ENCODE assay signal across 9 mouse cellular contexts in the genomic region with DNA sequence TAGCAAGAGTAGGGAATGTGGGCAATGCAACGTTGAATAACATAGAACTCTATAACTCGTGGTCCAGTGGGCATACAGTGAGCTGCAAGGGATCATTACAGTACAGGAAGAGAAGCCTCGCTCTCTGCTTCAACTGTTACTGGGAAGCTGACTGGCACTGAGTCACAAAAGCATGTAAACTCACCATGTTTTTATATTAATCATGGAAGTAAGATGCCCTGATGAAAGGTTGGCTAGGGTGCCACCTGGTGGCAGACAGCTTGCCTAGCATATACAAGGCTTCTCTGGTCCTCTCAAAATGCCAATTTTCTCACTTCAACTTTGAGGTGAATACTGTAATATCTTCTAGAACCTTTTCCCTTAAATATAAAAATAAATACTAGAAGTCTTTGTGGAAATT. TPM values are rescaled to one million over a fixed set of nuclear protein-coding genes. Genes with fewer than 3 reads are reported as not detected.
DNase-seq lines count a peak whose midpoint lies in the region; ATAC-seq and TF ChIP-seq lines count a peak whose summit lies in the region.
"Had no signal": no experiment of that assay in that cellular context is flagged by ENCODE, and none has a peak within 500 bp of the region (broad histone marks: within the 10 kb centered on the region; RNA-seq: fewer than 3 reads in every experiment).

No protein-coding gene starts in this region.

- H3K9ac ChIP-seq in ES-E14 (ENCODE audit: insufficient read depth, low read depth, low read length, poor library complexity, severe bottlenecking), result no peak overlapping the region
- no peak overlapping the region for H3K9ac ChIP-seq in midbrain, embryonic 13.5 days (replicated peaks)
- H3K9ac ChIP-seq: neural tube, embryonic 12.5 days had no signal

- H3K4me3 ChIP-seq in ES-E14 (ENCODE audit: insufficient read depth in 1 of 2, low read depth in 1 of 2, low read length in 2 of 2, poor library complexity in 1 of 2, severe bottlenecking in 1 of 2), result no peak overlapping the region
- no peak overlapping the region for H3K4me3 ChIP-seq in gastrocnemius, adult 2 months
- no peak overlapping the region for H3K4me3 ChIP-seq in midbrain, embryonic 13.5 days (replicated peaks)
- H3K4me3 ChIP-seq: neural tube, embryonic 12.5 days had no signal

- H3K36me3 ChIP-seq in ES-E14 (ENCODE audit: control insufficient read depth, insufficient read depth, low read length, poor library complexity, severe bottlenecking), result peaks cover 6% of the 10 kb centered on the region
- H3K36me3 ChIP-seq in midbrain, embryonic 13.5 days, result peaks cover 8% of the 10 kb centered on the region; the same call in 1 of the 2 replicates

- in situ Hi-C loops in ES-E14 (cut with MboI; ENCODE audit: low sequenced_read_pairs in 2 of 2, unreplicated experiment in 2 of 2), result loop anchor here in 1 of 2 experiments (5.0 kb wide), 1 partner anchor 59 kb away; no protein-coding TSS in a partner anchor

- DNase-seq in kidney, adult 9 months, result peak; percentile 61
- no peak for DNase-seq in kidney, adult 11 months
- DNase-seq in ES-E14 (ENCODE audit: low read depth, low spot score), result no peak
- DNase-seq in cerebellum, adult 18-20 months, result peak; percentile 63 to 67
- peak; percentile 62 for DNase-seq in gastrocnemius, adult 2 months
- peak; percentile 27 for DNase-seq in layer of hippocampus, adult 9-11 months
- DNase-seq in spleen, postnatal 4 days (ENCODE audit: low spot score in 2 of 2), result peak; percentile 24 to 71

- TF ChIP-seq CTCF in gastrocnemius, adult 2 months (IDR thresholded peaks at IDR 0.05), result peak; percentile 97; the same call in 1 of the 2 replicates

- no peak overlapping the region for H3K27ac ChIP-seq in ES-E14 (ENCODE audit: insufficient read depth, low read depth, low read length, poor library complexity, severe bottlenecking)
- H3K27ac ChIP-seq in gastrocnemius, adult 2 months, result no peak overlapping the region
- H3K27ac ChIP-seq in midbrain, embryonic 13.5 days, result no peak overlapping the region
- H3K27ac ChIP-seq: neural tube, embryonic 12.5 days had no signal

- ATAC-seq in midbrain, embryonic 13.5 days, result peak; percentile 58

- H3K4me1 ChIP-seq in ES-E14 (ENCODE audit: control insufficient read depth in 2 of 2, insufficient read depth in 2 of 2, low read length in 2 of 2, poor library complexity in 1 of 2), result peaks cover 0 to 6% of the 10 kb centered on the region in 2 experiments; a peak in 1 of 4 replicates
- no peaks in the 10 kb centered on the region for H3K4me1 ChIP-seq in midbrain, embryonic 13.5 days (replicated peaks)
- H3K4me1 ChIP-seq: neural tube, embryonic 12.5 days had no signal

- H3K27me3 ChIP-seq in midbrain, embryonic 13.5 days, result no peaks in the 10 kb centered on the region
- H3K27me3 ChIP-seq: neural tube, embryonic 12.5 days had no signal

- WGBS in midbrain, embryonic 13.5 days, result 81% methylated on average over 3 of the region's 3 CpGs

- intact Hi-C loops in gastrocnemius, adult 2 months (cut with DNase I), result loop anchor here (1.0 to 5.0 kb wide), 2 partner anchors 57 to 124 kb away; no protein-coding TSS in a partner anchor

- H3K4me2 ChIP-seq in midbrain, embryonic 13.5 days (replicated peaks), result no peak overlapping the region
- H3K4me2 ChIP-seq: neural tube, embryonic 12.5 days had no signal

- H3K9me3 ChIP-seq in ES-E14 (ENCODE audit: control insufficient read depth, insufficient read depth, low read depth, low read length), result no peaks in the 10 kb centered on the region
- no peaks in the 10 kb centered on the region for H3K9me3 ChIP-seq in midbrain, embryonic 13.5 days
- H3K9me3 ChIP-seq: neural tube, embryonic 12.5 days had no signal

TF ChIP-seq in ES-E14, 5 proteins besides CTCF, POLR2A, EP300 and RAD21:
- no peak for TF ChIP-seq MAFK (IDR thresholded peaks at IDR 0.05; ENCODE audit: insufficient read depth, low read depth, low read length)
- no peak for TF ChIP-seq ZNF384 (IDR thresholded peaks at IDR 0.05; ENCODE audit: low read depth, low read length)
- no peak for TF ChIP-seq HCFC1 (IDR thresholded peaks at IDR 0.05; ENCODE audit: borderline replicate concordance, insufficient read depth, low read length)
- TF ChIP-seq CHD2 (IDR thresholded peaks at IDR 0.05; ENCODE audit: low read depth, low read length), result no peak
- TF ChIP-seq ZC3H11A (IDR thresholded peaks at IDR 0.05; ENCODE audit: borderline replicate concordance, low read depth, low read length), result peak; percentile 79

RNA-seq across cellular contexts. Expression of a gene that starts 6.4 kb away (rescaled TPM):
- 7.1 and 10.7 TPM in 2 replicates for total RNA-seq in ES-E14 (2012; rRNA removed)
- total RNA-seq in gastrocnemius, adult 2 months (2021), result 10 to 100 TPM; 40.4 to 47.8 TPM
- polyA plus RNA-seq in midbrain, embryonic 13.5 days (2015; fragmentation: Nextera tagmentation; extraction: Ambion mirVana), result 12.9 and 13.6 TPM in 2 replicates

RNA-seq across cellular contexts. Expression of a gene that starts 31.0 kb away (rescaled TPM):
- 12.3 and 12.8 TPM in 2 replicates for total RNA-seq in ES-E14 (2012; rRNA removed)
- 1 to 10 TPM; 6.3 to 6.8 TPM for total RNA-seq in gastrocnemius, adult 2 months (2021)
- 3.6 and 4.1 TPM in 2 replicates for polyA plus RNA-seq in midbrain, embryonic 13.5 days (2015; fragmentation: Nextera tagmentation; extraction: Ambion mirVana)

Comparison
In these comparisons a context has a peak if more than half of its experiments do, and no peak if none do; other contexts are left out.
1. DNase-seq: peak in kidney, adult 9 months (single experiment), cerebellum, adult 18-20 months (2 of 2), gastrocnemius, adult 2 months (single experiment), layer of hippocampus, adult 9-11 months (single experiment) and spleen, postnatal 4 days (2 of 2); none in kidney, adult 11 months (single experiment) and ES-E14 (single experiment).